9 mouse cellular contexts compared by ENCODE assay signal in genomic region chr2:167347361-167347760, GRCm38 (mm10). TPM values are rescaled to one million over a fixed set of nuclear protein-coding genes. Genes with fewer than 3 reads are reported as not detected.
DNase-seq lines count a peak whose midpoint lies in the region; ATAC-seq and TF ChIP-seq lines count a peak whose summit lies in the region.
"Had no signal": no experiment of that assay in that cellular context is flagged by ENCODE, and none has a peak within 500 bp of the region (broad histone marks: within the 10 kb centered on the region; RNA-seq: fewer than 3 reads in every experiment).

No protein-coding gene starts in this region.

- H3K27me3 ChIP-seq in heart, embryonic 11.5 days (ENCODE audit: control insufficient read depth, insufficient read depth, low read length): no peaks in the 10 kb centered on the region
- no peaks in the 10 kb centered on the region for H3K27me3 ChIP-seq in heart, adult 2 months (ENCODE audit: control insufficient read depth, insufficient read depth, low read length)
- H3K27me3 ChIP-seq in forebrain, embryonic 13.5 days: peaks cover 19% of the 10 kb centered on the region
- H3K27me3 ChIP-seq in liver, postnatal 0 days (ENCODE audit: insufficient read depth, low read length): peaks cover 11% of the 10 kb centered on the region; the same call in 1 of the 2 replicates

- H3K9ac ChIP-seq in heart, embryonic 11.5 days (ENCODE audit: low read depth, low read length): no peak overlapping the region
- H3K9ac ChIP-seq in heart, adult 2 months (ENCODE audit: low read depth, low read length): no peak overlapping the region
- no peak overlapping the region for H3K9ac ChIP-seq in forebrain, embryonic 13.5 days
- no peak overlapping the region for H3K9ac ChIP-seq in liver, postnatal 0 days (replicated peaks)

- TF ChIP-seq CTCF in heart, adult 2 months (IDR thresholded peaks at IDR 0.05): no peak
- no peak for TF ChIP-seq CTCF in liver, postnatal 0 days (IDR thresholded peaks at IDR 0.05; ENCODE audit: low read depth)

- no peaks in the 10 kb centered on the region for H3K36me3 ChIP-seq in heart, embryonic 11.5 days (ENCODE audit: control insufficient read depth, insufficient read depth, low read length)
- H3K36me3 ChIP-seq in heart, adult 2 months (ENCODE audit: control insufficient read depth, insufficient read depth, low read length): no peaks in the 10 kb centered on the region
- no peaks in the 10 kb centered on the region for H3K36me3 ChIP-seq in forebrain, embryonic 13.5 days (ENCODE audit: poor library complexity, severe bottlenecking)
- H3K36me3 ChIP-seq in liver, postnatal 0 days (replicated peaks; ENCODE audit: insufficient read depth, low read length): no peaks in the 10 kb centered on the region

- intact Hi-C loops in heart, adult 2 months (cut with DNase I): loop anchor here (5.0 kb wide), 4 partner anchors 40 to 285 kb away; partner anchors contain the start of genes Slc9a8 and Znfx1

- TF ChIP-seq EP300 in heart, adult 2 months (IDR thresholded peaks at IDR 0.05; ENCODE audit: insufficient read depth, low read depth, low read length): no peak
- no peak for TF ChIP-seq EP300 in liver, postnatal 0 days (IDR thresholded peaks at IDR 0.05; ENCODE audit: low read depth)

- peaks cover 2% of the 10 kb centered on the region for H3K79me2 ChIP-seq in heart, adult 2 months (replicated peaks; ENCODE audit: control insufficient read depth, insufficient read depth, low read length)

- no peak overlapping the region for H3K27ac ChIP-seq in heart, embryonic 11.5 days (ENCODE audit: low read depth, low read length)
- no peak overlapping the region for H3K27ac ChIP-seq in heart, adult 2 months
- H3K27ac ChIP-seq in forebrain, embryonic 13.5 days: no peak overlapping the region
- H3K27ac ChIP-seq in liver, postnatal 0 days (ENCODE audit: low read depth): no peak overlapping the region

- peaks cover 46% of the 10 kb centered on the region for H3K4me1 ChIP-seq in heart, embryonic 11.5 days (ENCODE audit: control insufficient read depth, insufficient read depth, low read length)
- peaks cover 2% of the 10 kb centered on the region for H3K4me1 ChIP-seq in heart, adult 2 months (ENCODE audit: control insufficient read depth, insufficient read depth, low read length)
- H3K4me1 ChIP-seq in forebrain, embryonic 13.5 days: peaks cover 30% of the 10 kb centered on the region
- peaks cover 48% of the 10 kb centered on the region for H3K4me1 ChIP-seq in liver, postnatal 0 days (ENCODE audit: insufficient read depth)

- ATAC-seq in heart, embryonic 11.5 days (replicated peaks; ENCODE audit: insufficient number of reproducible peaks, low FRiP score, low TSS enrichment): no peak
- no peak for ATAC-seq in forebrain, embryonic 13.5 days
- no peak for ATAC-seq in liver, postnatal 0 days

- no peak for DNase-seq in heart, adult 2 months
- DNase-seq in A20 (ENCODE audit: low read depth, low spot score): peak; percentile 60
- DNase-seq in liver, postnatal 0 days: no peak
- no peak for DNase-seq in right cerebral cortex, postnatal 14 days
- DNase-seq in adrenal gland, adult (ENCODE audit: inconsistent age in 2 of 2, low spot score in 1 of 2): no peak
- no peak for DNase-seq in left cerebral cortex, adult 9 months (ENCODE audit: low spot score in 2 of 2)
- DNase-seq: kidney, adult 18-20 months had no signal

- peak overlapping the region; percentile 90; the same call in 1 of the 2 replicates for H3K4me3 ChIP-seq in heart, embryonic 11.5 days (ENCODE audit: low read depth, low read length)
- H3K4me3 ChIP-seq in heart, adult 2 months: no peak overlapping the region
- H3K4me3 ChIP-seq in forebrain, embryonic 13.5 days: peak overlapping the region; percentile 72; the same call in 1 of the 2 replicates
- H3K4me3 ChIP-seq in liver, postnatal 0 days (ENCODE audit: low read depth, low read length): peak overlapping the region; percentile 69

- peak overlapping the region; percentile 85 for H3K4me2 ChIP-seq in heart, embryonic 11.5 days
- peak overlapping the region; percentile 84 for H3K4me2 ChIP-seq in forebrain, embryonic 13.5 days
- H3K4me2 ChIP-seq in liver, postnatal 0 days (ENCODE audit: low read depth, low read length): peak overlapping the region; percentile 80

- 81% methylated on average over 4 of the region's 4 CpGs for whole genome bisulfite sequencing in heart, embryonic 11.5 days (ENCODE audit: insufficient replicate concordance)
- 81% methylated on average over 4 of the region's 4 CpGs for WGBS in heart, adult 2 months
- WGBS in forebrain, embryonic 13.5 days: 57% methylated on average over 4 of the region's 4 CpGs
- WGBS in liver, postnatal 0 days (ENCODE audit: insufficient replicate concordance): 70% methylated on average over 4 of the region's 4 CpGs

- no peak for TF ChIP-seq POLR2A in heart, adult 2 months (IDR thresholded peaks at IDR 0.05; ENCODE audit: insufficient read depth, low read depth, low read length)

- H3K9me3 ChIP-seq in heart, embryonic 11.5 days (replicated peaks; ENCODE audit: control insufficient read depth, low read length): no peaks in the 10 kb centered on the region
- H3K9me3 ChIP-seq in forebrain, embryonic 13.5 days (replicated peaks): no peaks in the 10 kb centered on the region
- no peaks in the 10 kb centered on the region for H3K9me3 ChIP-seq in liver, postnatal 0 days (ENCODE audit: low read length)

RNA-seq across cellular contexts. Expression of gene B4galt5, which starts 1.6 kb away (rescaled TPM):
- 16.1 and 24.5 TPM in 2 replicates for polyA plus RNA-seq in heart, embryonic 11.5 days (2014; fragmentation: Nextera tagmentation; extraction: Ambion mirVana)
- total RNA-seq in heart, adult 2 months (2021): 10 to 100 TPM; 14.1 to 17.0 TPM
- polyA plus RNA-seq in heart, adult 2 months (2012; rRNA removed): 9.4 and 9.8 TPM in 2 replicates
- polyA plus RNA-seq in forebrain, embryonic 13.5 days (2015; fragmentation: Nextera tagmentation; extraction: Ambion mirVana): 9.1 and 9.2 TPM in 2 replicates
- polyA plus RNA-seq in liver, postnatal 0 days (2015; fragmentation: Nextera tagmentation; extraction: Ambion mirVana): 3.2 and 4.2 TPM in 2 replicates
